Mouse (Mus musculus) heart, postnatal 0 days (tissue): ENCODE measurements around the gene Fam107a. TPM values are rescaled to one million over a fixed set of nuclear protein-coding genes. Genes with fewer than 3 reads are reported as not detected.

Experiments used
- ATAC-seq: fragments of 200-750 bp; cut with Nextera tagmentation; 2 replicates; pipeline ENCODE4 v1.8.0; 2017; ENCODE audit warnings: low read depth, moderate number of reproducible peaks, moderate library complexity; ENCODE audit not compliant: insufficient read depth
- DNase-seq: peaks from one replicate; pipeline ENCODE4 v3.0.0-alpha.2; 2016; ENCODE audit warnings: low spot score
- H3K27ac ChIP-seq: fragments of 300-500 bp; sonication (generic); 2 replicates; pipeline ENCODE4 v1.5.1; 2014; ENCODE audit warnings: low read depth, mild to moderate bottlenecking
- H3K27me3 ChIP-seq: fragments of 300-500 bp; sonication (generic); 2 replicates; pipeline ENCODE4 v1.6.1; 2014; ENCODE audit warnings: low read length, mixed read lengths; ENCODE audit not compliant: control insufficient read depth, insufficient read depth
- H3K36me3 ChIP-seq: fragments of 300-500 bp; sonication (generic); replicated peaks from 2 replicates; pipeline ENCODE4 v1.6.1; 2014; ENCODE audit warnings: low read length, mixed read lengths; ENCODE audit not compliant: control insufficient read depth, insufficient read depth
- H3K4me1 ChIP-seq: fragments of 300-500 bp; sonication (generic); 2 replicates; pipeline ENCODE4 v1.6.1; 2014; ENCODE audit warnings: antibody characterized with exemption; ENCODE audit not compliant: control insufficient read depth, insufficient read depth
- H3K4me2 ChIP-seq: fragments of 300-500 bp; sonication (generic); 2 replicates; pipeline ENCODE4 v1.6.1; 2014; ENCODE audit warnings: low read depth, mild to moderate bottlenecking, low read length, moderate library complexity
- H3K4me3 ChIP-seq: fragments of 300-500 bp; sonication (generic); 2 replicates; pipeline ENCODE4 v1.5.1; 2014; ENCODE audit warnings: low read depth, low read length
- H3K9ac ChIP-seq: fragments of 300-500 bp; sonication (generic); replicated peaks from 2 replicates; pipeline ENCODE4 v1.6.1; 2014; ENCODE audit warnings: low read depth, low read length, mixed read lengths
- H3K9me3 ChIP-seq: fragments of 300-500 bp; sonication (generic); replicated peaks from 2 replicates; pipeline ENCODE4 v1.6.1; 2016; ENCODE audit warnings: low read length; ENCODE audit not compliant: control insufficient read depth
- CTCF ChIP-seq: IDR thresholded peaks from 2 replicates; pipeline ENCODE4 v1.5.1; 2016; ENCODE audit warnings: antibody characterized with exemption, control low read depth, low read depth
- EP300 ChIP-seq: IDR thresholded peaks from 2 replicates; pipeline ENCODE4 v1.6.1; 2016; ENCODE audit warnings: antibody characterized with exemption, low read depth
- WGBS: fragments of 180-500 bp; shearing (Covaris S2); extraction: QIAGEN DNeasy Blood & Tissue Kit; methylation state at CpG from one replicate; pipeline ENCODE4 v1.1.7; 2014; 5-methylcytosine and 5-hydroxymethylcytosine counted together
- polyA plus RNA-seq: library from polyadenylated mRNA; unstranded; fragments of >200 nt; fragmentation: Nextera tagmentation; extraction: Ambion mirVana; gene quantifications from 2 replicates; pipeline ENCODE4 v1.2.1, GENCODE M21; 2015
- total RNA-seq: library from RNA; depleted of rRNA; stranded (reverse); fragments of >200 nt; gene quantifications from 2 replicates; pipeline ENCODE4 v1.2.3, GENCODE M21; 2014; ENCODE audit warnings: low replicate concordance

Fam107a gene
- total and polyA plus RNA-seq, 2 experiments from 2014 or later = 0.26 to 3.2 TPM

DNA sequence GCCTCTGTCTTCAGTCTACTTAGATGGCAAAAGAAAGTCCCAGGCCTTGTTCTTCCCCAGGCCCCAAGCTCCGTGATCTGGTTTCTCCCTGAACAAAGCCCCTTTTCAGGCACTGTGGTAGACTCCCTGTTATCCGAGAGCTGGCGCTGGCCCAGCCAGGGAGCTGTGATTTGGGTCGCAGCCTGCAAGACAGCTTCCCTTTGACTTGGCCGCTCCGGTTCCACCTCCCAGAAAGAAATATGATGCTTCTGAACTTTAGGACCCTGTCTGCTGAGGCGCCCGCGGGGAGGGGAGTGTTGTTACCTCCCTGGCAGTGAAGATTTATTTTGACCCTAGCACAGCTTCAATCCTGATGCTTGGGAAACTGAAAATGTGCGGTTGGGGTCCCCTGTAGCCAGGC, 18.1 kb upstream of the Fam107a start:
- no peaks in the 10 kb centered on the region for H3K9me3 ChIP-seq
- H3K9ac ChIP-seq = no peak overlapping the region
- peaks cover 8% of the 10 kb centered on the region; the same call in 1 of the 2 replicates for H3K4me1 ChIP-seq
- H3K36me3 ChIP-seq = no peaks in the 10 kb centered on the region
- H3K27me3 ChIP-seq = no peaks in the 10 kb centered on the region
- no peak for DNase-seq
- H3K4me2 ChIP-seq = no peak overlapping the region
- 58% methylated on average over 10 of the region's 10 CpGs for WGBS
- H3K4me3 ChIP-seq = no peak overlapping the region
- no peak for TF ChIP-seq EP300
- no peak for TF ChIP-seq CTCF
- no peak overlapping the region for H3K27ac ChIP-seq
- no peak for ATAC-seq

DNA sequence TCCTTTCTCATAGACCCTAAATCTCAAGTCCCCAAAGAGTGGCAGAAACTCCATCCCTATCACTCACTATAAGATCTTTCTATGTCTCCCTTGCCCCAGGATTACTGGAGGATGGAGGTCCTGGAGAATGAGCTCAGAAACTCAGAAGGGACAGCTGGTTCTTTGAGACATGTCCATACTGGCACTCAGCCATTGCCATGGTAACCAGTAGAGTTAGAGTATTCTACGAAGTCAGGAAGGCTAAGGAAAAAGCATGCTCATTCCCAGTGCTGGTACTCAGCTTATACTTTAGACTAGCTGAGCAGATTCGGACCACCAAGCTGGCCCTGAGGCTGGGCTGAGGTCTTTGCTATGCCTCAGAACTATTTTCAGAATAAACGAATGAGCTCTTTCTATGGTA, 16.7 kb upstream of the Fam107a start:
- DNase-seq (no peak), ATAC-seq (no peak)
- Histone ChIP-seq H3K27me3 (no peaks in the 10 kb centered on the region), H3K27ac (no peak overlapping the region), H3K4me3 (no peak overlapping the region), H3K9ac (no peak overlapping the region), H3K36me3 (no peaks in the 10 kb centered on the region), H3K9me3 (no peaks in the 10 kb centered on the region), H3K4me1 (peaks cover 8% of the 10 kb centered on the region; the same call in 1 of the 2 replicates), H3K4me2 (no peak overlapping the region)
- TF ChIP-seq CTCF = no peak
- no peak for TF ChIP-seq EP300
- WGBS = 76% methylated on average over 3 of the region's 3 CpGs

DNA sequence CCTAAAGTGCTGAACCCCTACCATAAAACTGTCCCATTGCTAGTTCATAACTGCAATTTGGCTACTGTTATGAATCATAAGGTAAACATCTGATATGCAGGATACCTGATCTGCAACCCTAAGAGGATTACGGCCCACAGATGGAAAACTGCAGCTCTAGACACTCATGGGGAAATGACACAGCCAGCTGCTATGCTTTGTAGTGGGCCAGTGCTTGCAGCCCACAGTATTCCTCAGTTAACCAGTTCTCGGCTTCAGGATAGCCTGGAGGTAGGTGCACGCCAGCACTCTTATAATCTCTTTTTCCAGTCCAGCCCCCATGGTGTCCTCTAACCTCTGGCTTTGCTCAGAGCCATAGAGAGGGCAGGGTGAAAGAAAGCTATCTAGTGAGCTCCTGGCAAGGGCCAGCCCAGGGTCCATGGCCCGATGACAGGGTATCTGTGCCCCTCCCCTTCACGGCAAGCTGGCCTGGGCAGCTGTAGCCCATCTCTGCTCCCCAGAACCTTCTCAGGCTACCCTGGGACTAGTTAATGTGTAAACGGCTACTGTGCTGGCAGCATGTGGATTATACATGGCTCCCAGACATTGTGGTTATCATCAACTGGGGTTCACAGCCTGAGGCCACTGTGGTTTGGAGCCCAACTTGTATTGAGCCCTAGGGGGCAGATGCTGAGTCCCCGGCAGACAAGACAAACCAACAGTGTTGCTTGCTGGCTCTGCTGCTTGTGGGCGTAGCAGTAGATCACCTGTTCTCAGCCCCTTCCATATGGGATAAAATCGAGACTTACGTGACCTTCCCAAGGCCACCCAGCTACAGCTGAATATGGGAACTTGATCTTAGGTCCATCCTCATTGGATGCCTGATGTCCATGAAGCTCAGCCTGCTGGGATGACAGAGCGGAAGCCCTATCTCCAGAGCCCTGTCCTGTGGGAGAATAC, 14.8 kb upstream of the Fam107a start:
- no peak for DNase-seq
- WGBS = 83% methylated on average over 11 of the region's 11 CpGs
- H3K4me2 ChIP-seq = no peak overlapping the region
- no peak overlapping the region for H3K27ac ChIP-seq
- no peak overlapping the region for H3K9ac ChIP-seq
- H3K4me1 ChIP-seq = peaks cover 13% of the 10 kb centered on the region; the same call in 1 of the 2 replicates
- no peaks in the 10 kb centered on the region for H3K36me3 ChIP-seq
- no peak overlapping the region for H3K4me3 ChIP-seq
- H3K27me3 ChIP-seq = no peaks in the 10 kb centered on the region
- no peak for TF ChIP-seq EP300
- TF ChIP-seq CTCF = no peak
- no peaks in the 10 kb centered on the region for H3K9me3 ChIP-seq
- no peak for ATAC-seq

DNA sequence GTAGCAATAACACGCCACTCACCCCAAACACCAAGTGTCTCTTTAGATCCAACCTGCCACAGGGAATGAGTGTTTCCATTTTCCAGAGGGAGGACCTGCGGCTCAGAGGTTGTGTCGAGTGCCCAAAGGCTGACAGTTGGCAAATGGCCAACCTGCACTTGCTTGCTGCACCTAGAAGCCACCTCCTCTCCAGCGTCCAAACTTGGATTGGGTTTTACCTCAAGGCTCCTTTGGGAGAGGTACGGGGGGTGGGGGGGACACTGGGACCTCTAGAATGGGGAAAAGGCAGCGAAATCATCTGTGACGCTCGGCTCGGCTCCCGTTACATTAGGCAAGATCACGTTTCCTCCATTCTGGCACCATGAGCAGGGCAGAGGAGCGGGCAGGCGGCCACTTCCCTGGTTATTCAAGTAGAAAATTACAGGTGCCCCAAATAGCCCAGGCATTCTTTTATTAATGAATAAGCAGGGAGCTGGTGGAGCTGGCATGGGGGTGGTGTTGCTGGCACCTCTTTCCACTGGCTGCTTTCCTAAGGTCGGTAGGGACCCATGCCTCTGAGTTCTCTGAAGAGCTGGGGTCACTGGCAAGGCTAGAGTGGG, 13.6 kb upstream of the Fam107a start:
- WGBS = 59% methylated on average over 14 of the region's 14 CpGs
- no peak for ATAC-seq
- no peak overlapping the region for H3K27ac ChIP-seq

DNA sequence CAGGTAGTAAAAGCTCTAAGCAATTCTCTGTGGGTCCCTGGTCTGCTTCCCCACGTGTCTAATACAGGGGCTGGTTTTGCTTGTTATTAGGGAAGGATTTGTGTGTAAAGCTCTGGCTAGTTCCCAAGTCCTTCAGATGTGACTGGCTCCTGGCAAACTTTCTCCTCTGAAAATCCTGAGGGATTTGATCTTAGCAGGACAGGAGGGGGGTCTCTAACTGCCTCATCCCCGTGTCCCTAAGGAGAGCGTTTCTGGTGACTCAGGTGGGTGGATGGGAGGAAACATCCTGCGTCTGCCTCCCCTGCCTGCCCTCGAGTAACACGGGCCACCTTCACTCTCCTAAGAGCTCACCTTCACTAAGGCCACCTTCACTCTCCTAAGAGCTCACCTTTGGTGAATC, 12.6 kb upstream of the Fam107a start:
- peaks cover 23% of the 10 kb centered on the region for H3K4me1 ChIP-seq
- no peaks in the 10 kb centered on the region for H3K27me3 ChIP-seq
- DNase-seq (no peak), ATAC-seq (no peak)
- H3K9me3 ChIP-seq = no peaks in the 10 kb centered on the region
- H3K4me2 ChIP-seq = no peak overlapping the region
- TF ChIP-seq EP300 = no peak
- TF ChIP-seq CTCF = no peak
- no peak overlapping the region for H3K9ac ChIP-seq
- WGBS = 55% methylated on average over 6 of the region's 6 CpGs
- H3K27ac ChIP-seq = no peak overlapping the region
- no peak overlapping the region for H3K4me3 ChIP-seq
- H3K36me3 ChIP-seq = no peaks in the 10 kb centered on the region

More for the DNA sequence above, 13.6 kb upstream of the Fam107a start:
- Histone ChIP-seq H3K4me1 (peaks cover 23% of the 10 kb centered on the region), H3K9me3 (no peaks in the 10 kb centered on the region), H3K4me3 (no peak overlapping the region), H3K9ac (no peak overlapping the region), H3K27me3 (no peaks in the 10 kb centered on the region), H3K4me2 (peak overlapping the region; percentile 34), H3K36me3 (no peaks in the 10 kb centered on the region)
- no peak for DNase-seq
- no peak for TF ChIP-seq CTCF
- TF ChIP-seq EP300 = no peak
